Mouse (Mus musculus): ENCODE results near the gene 1700019N19Rik.

Gene 1700019N19Rik

GRCm38 (mm10) chr19:58794284-58794683, at the start of gene 1700019N19Rik:
Gene 1700019N19Rik (minus strand): TSS chr19:58794461.
- DNase-seq, result no peak

GRCm38 (mm10) chr19:58843606-58844005, 49.3 kb upstream of the 1700019N19Rik start:
- no peak for DNase-seq

GRCm38 (mm10) chr19:58840721-58841271, 46.5 kb upstream of the 1700019N19Rik start:
- no peak for DNase-seq

- no peak for DNase-seq
Observed at GRCm38 (mm10) chr19:58839806-58840205, 45.5 kb upstream of the 1700019N19Rik start.

GRCm38 (mm10) chr19:58839345-58839744, 45.1 kb upstream of the 1700019N19Rik start:
- no peak for DNase-seq

GRCm38 (mm10) chr19:58838706-58839105, 44.4 kb upstream of the 1700019N19Rik start:
- no peak for DNase-seq

GRCm38 (mm10) chr19:58833639-58834180, 39.4 kb upstream of the 1700019N19Rik start:
- DNase-seq, result no peak

- DNase-seq, result no peak
Observed at GRCm38 (mm10) chr19:58832988-58833387, 38.7 kb upstream of the 1700019N19Rik start.

GRCm38 (mm10) chr19:58831280-58831922, 37.1 kb upstream of the 1700019N19Rik start:
- DNase-seq, result no peak

- no peak for DNase-seq
Observed at GRCm38 (mm10) chr19:58830182-58830581, 35.9 kb upstream of the 1700019N19Rik start.

GRCm38 (mm10) chr19:58829575-58829974, 35.3 kb upstream of the 1700019N19Rik start:
- no peak for DNase-seq

- no peak for DNase-seq
Observed at GRCm38 (mm10) chr19:58827656-58828055, 33.4 kb upstream of the 1700019N19Rik start.

GRCm38 (mm10) chr19:58824316-58824715, 30.1 kb upstream of the 1700019N19Rik start:
- DNase-seq, result no peak

GRCm38 (mm10) chr19:58823301-58823700, 29.0 kb upstream of the 1700019N19Rik start:
- DNase-seq, result no peak

GRCm38 (mm10) chr19:58822454-58823200, 28.4 kb upstream of the 1700019N19Rik start:
- DNase-seq, result no peak

GRCm38 (mm10) chr19:58818571-58819415, 24.5 kb upstream of the 1700019N19Rik start:
- peak in 1 of 2 experiments; percentile 19 for DNase-seq

GRCm38 (mm10) chr19:58817398-58817797, 23.1 kb upstream of the 1700019N19Rik start:
- no peak for DNase-seq

GRCm38 (mm10) chr19:58816453-58817041, 22.3 kb upstream of the 1700019N19Rik start:
- no peak for DNase-seq

- no peak for DNase-seq
Observed at GRCm38 (mm10) chr19:58815179-58815922, 21.1 kb upstream of the 1700019N19Rik start.

- DNase-seq, result no peak
Observed at GRCm38 (mm10) chr19:58810536-58810935, 16.3 kb upstream of the 1700019N19Rik start.

- DNase-seq, result no peak
Observed at GRCm38 (mm10) chr19:58808864-58809263, 14.6 kb upstream of the 1700019N19Rik start.

Data from spleen, adult 18-20 months (tissue).